Mouse (Mus musculus): ENCODE measurements around the gene Trim39.
"Not testable (repeated sequence)": the region's sequence is repeated elsewhere in the genome, so short reads cannot be mapped to it uniquely, and the experiment has no call there.

The Trim39 gene

DNA sequence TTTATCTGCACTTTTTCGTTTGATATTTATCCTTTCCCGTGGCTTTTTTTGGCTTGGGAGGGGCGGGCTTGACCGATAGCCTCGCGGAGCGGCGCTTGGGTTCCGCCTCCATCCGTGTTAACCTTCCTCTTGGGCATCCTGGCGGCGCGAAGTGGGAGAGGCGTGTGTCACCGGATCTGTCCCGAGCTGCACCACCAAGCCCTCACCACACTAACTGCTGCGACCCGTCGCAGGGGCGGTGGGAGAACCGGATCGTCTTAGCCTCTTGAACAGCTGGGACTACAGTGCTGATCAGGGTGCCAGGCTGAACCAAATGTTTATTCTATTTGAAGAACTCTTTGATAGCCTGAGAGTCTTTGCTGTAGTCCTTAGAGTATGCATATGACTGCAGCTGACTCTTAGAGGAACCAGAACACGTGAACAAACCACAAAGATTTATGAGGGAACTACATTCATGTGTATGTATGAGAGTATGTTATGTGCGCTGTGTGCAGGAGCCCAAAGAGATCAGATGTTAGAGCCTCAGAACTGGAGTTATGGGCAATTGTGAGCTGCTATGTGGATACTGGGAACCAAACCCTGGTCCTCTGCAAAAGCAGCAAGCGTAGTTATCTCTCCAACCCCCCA is 19.7 kb downstream of the Trim39 start:
- in situ Hi-C loops (cut with MboI; ENCODE audit: low sequenced_read_pairs): no loop called here

DNA sequence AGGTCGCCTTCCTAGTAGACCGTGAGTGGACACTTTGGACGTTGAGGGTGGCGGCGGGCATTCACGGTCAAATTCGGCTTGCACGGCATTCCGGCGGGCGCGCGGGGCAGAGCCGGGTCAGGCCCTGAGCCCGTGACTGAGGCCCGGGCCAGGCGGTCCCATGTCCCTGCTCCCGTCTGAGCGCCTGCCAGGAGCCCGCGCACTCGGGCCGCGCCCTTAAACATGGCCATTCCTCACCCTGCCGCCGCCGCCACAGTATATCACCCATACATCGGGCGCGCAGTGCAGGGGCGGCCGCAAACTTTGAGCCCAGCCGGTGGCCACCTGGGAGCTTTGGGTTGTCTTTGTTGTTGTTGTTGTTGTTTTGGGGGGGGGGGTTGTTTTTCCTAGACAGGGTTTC is 23.2 kb downstream of the Trim39 start:
- in situ Hi-C loops (cut with MboI; ENCODE audit: low sequenced_read_pairs): no loop called here

DNA sequence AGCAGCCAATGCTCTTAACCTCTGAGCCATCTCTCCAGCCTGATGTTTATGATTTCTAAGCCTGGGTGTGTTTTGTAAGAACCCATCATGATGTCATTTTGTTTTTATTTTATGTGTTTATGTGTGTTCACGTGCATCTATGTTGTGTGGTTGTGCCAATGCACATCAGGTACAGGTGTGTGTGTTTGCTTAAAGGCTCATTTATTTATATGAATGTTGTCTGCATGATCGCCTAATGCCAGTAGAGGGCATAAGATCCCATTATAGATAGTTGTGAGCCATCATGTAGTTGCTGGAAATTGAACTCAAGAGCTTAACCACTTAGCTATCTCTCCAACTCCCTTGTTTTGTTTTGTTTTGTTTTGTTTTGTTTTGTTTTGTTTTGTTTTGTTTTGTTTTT is 26.3 kb downstream of the Trim39 start:
- in situ Hi-C loops (cut with MboI; ENCODE audit: low sequenced_read_pairs): no loop called here

DNA sequence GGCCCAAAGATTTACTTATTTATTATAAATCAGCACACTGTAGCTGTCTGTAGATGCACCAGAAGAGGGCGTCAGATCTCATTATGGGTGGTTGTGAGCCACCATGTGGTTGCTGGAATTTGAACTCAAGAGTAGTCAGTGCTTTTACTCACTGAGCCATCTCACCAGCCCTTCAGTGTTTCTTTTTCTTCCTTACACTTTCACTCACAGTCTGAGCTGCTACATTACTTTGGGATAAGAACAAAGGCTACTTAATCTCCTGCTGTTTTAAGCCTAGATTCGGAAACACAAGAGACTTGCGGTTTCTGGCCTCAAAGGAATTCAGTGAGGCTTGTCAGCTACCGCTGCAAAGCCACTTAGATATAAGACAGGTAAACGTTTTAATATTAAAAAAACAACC is 28.0 kb downstream of the Trim39 start:
- in situ Hi-C loops (cut with MboI; ENCODE audit: low sequenced_read_pairs): no loop called here

DNA sequence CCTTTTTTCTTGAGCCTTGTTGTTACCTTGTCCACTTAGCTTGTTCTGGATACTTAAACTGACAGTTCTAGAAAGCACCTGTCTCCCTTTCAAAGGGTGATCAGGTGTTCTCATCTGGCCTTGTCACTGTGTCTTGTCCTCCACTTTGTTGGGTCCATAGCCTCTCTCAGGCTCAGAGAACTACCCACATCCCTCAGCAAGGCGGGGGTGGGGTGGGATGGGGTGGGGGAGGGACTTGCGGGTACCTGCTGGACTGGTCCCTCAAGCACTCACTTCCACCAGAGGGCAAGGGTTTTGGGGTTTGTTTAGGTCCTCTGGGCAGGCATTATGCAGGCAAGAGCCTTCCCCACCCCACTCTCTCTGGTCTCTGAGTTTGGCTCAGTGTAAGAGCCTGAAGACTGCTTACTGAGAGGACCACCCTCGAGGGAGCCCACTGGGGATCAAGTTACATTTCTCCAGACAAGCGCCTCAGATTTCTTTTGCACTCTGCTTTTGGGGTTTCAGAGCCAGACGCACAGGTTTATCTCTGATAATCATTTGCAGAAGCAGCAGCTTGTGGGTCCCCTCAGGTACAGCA is 31.3 kb downstream of the Trim39 start:
- in situ Hi-C loops (cut with MboI; ENCODE audit: low sequenced_read_pairs): no loop called here

DNA sequence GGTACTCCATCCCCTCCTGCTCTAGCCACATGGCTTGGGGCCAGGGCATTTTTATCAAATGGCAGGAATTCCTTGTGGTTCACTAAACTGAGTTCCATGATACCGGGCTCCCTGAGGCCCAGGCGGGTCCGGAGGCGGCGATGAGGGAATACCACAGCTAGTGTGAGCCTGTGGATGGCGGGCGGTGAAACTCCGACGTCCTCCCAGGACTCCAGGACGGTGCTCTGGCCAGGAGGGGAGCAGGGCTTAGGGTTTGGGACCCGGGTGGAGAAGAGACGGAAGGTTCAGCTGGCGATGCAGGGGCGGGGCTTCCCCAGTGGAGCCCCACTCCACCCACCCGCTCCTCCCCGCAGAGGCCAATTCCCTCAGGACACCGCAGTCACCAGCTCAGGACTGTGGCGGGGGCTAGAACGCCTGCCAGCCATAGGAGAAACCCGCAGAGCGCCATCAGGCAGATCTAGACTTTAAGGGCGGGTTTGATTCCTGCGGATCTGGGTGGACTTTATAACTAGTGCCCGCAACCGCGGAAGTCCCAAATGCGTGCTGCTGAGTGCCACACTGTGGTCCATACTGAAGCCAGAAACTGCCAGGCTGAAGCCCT is 34.6 kb downstream of the Trim39 start:
- in situ Hi-C loops (cut with MboI; ENCODE audit: low sequenced_read_pairs): no loop called here

DNA sequence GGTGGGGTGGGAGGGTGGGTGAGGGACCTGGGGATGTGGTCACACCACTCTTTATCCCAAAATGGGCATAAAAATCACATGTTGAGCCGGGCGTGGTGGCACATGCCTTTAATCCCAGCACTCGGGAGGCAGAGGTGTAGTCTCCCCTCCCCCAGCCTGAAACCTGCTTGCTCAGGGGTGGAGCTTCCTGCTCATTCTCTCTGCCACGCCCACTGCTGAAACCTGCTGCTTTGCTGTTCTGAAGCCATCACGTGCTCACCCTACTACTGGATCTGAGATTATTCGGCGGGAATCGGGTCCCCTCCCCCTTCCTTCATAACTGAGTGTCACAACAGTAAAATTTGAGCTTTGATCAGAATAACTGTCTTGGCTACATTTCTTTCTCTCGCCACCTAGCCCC is 36.7 kb downstream of the Trim39 start:
- in situ Hi-C loops (cut with MboI; ENCODE audit: low sequenced_read_pairs): not testable (repeated sequence)

DNA sequence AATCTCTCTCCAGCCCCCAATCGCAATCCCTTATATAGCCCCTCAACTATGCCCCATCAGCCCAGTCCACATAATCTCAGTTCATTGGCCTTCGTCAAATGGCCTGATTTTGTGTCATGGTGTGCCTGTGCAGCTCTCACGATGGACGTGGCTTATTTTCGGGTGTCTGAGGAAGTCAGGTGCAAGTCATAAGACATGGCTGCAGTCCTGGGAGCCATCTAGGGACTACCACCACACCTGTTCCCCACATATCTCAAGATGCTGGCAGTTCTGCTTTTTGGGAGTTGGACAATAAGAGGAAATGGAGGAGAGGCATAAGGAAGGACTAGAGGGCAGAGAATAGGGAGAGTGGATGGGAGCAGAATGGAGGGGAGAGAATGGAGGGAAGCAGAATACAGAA is 38.5 kb downstream of the Trim39 start:
- in situ Hi-C loops (cut with MboI; ENCODE audit: low sequenced_read_pairs): no loop called here

DNA sequence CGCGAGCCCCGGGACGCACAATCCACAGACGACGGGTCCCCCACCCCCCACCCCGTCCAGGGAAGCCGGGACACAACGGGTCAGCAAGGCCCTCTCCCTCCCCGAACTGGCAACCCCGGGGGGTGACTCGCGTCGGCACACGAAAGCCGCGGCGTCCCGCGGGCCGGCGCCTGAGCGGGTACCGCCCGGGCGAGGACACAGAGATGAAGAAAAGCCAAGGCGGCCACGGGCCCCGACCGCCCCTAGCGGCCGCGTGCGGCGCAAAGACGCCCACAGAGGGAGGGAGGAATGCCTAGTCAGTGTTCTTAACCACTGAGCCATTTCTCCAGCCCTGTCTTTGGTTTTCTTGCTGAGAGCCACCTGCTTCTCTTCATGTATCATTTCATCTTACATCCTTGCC is 40.7 kb downstream of the Trim39 start:
- in situ Hi-C loops (cut with MboI; ENCODE audit: low sequenced_read_pairs): no loop called here

DNA sequence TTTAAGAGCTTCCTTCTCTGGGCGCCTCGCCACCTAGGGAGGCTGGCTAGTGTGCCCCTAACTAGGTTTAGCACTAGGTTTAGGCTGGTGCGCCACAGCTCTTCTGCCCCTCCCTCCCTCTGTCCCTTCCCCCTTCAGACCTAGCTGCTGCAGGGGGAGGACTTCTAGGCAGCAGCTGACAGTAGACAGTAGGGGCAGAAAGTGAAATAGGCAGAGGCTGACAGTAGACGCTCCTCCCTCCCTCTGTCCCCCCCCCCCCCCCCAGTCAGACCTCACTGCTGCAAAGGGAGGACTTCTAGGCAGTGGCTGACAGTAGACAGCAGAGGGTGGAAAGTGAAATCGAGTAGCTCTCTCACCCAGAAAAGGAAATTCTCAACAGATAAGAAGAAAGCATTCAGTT is 43.0 kb downstream of the Trim39 start:
- in situ Hi-C loops (cut with MboI; ENCODE audit: low sequenced_read_pairs): no loop called here

DNA sequence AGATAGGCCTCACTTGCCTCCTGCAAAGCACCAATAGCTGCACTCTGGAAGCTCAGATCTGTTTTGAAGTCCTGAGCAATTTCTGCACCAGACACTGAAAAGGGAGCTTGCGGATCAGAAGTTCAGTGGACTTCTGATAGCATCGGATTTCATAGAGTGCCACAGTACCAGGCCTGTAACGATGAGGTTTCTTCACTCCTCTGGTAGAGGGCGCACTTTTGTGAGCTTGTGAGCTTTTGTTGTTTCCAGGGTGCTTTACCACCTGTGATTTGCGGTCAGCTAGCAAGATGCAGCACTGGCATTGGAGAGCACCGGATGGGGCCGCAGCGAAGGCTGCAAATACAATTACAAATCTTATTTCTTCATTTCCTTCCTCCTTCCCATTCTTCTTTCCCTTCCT is 45.1 kb downstream of the Trim39 start:
- in situ Hi-C loops (cut with MboI; ENCODE audit: low sequenced_read_pairs): no loop called here

DNA sequence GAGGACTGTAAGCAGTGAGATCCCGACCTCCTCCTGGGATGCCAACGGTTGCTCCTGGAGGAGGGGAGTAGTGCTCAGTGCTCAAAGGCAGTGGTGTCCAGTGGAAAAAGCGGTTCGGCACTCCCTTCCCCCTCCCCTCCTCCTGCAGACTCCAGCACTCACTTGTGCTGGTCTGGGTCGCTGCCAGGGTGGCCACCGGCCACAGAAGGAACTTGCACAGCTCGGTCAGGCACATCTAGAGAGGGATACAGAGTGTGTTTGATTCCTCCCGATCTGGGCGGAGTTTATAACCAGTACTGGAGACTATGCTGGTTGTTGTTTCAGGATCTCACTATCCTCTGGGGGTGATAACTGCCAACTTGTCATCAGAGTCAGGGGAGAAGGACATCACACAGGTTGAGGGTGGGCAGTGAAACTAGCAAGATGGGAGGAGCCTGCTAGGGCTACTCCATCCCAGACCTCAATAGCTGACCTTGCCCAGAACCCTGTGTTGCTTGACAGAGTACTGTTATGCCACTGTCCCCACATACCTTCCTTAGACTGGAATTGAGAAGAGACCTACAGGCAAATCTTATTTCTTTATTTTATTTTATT is 46.7 kb downstream of the Trim39 start:
- in situ Hi-C loops (cut with MboI; ENCODE audit: low sequenced_read_pairs): no loop called here

DNA sequence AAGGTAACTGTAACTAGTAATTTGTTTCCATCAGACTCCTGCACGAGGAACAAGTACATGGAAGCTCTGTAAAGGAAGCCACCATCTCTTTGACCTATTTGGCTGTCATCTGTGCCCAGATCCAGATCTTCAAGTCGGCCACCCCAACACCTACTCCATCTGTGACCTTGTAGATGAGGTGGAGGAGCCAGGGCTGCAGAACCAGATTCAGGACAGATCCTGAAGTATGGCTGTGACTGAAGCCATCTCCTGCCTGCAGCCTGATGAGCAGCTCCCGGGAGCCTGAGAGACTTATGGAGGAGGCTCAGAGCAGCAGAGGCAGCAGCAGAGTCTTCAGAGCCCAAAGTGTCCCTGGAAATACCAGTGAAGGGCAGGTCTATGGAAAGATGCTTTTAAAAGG is 47.6 kb downstream of the Trim39 start:
- in situ Hi-C loops (cut with MboI; ENCODE audit: low sequenced_read_pairs): no loop called here

DNA sequence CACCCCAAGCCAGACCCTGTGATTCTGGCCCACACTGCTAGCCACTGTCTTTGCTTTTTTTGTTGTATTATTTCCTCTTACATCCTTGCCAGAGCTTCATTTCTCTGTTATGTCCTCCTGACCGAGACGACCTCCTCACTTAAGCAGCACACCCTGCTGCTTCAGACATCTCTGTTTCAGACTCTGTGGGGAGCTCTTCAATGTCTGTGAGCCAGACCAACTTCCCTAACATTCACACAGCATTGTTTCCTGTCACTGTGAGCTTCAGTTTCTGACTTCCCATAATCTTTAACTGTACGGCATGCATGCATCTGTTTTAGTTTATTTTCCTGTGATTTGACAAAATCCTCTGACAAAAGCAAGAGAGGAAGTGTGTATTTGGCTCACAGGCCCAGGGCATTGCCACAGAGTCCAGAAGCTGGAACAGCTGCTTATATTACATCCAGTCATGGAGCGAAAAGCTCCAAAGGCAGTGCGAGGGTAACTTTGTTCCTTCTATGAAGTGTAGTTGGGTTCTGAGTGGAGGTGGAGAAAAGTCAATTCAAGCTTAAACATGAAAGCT is 53.4 kb downstream of the Trim39 start:
- in situ Hi-C loops (cut with MboI; ENCODE audit: low sequenced_read_pairs): no loop called here

DNA sequence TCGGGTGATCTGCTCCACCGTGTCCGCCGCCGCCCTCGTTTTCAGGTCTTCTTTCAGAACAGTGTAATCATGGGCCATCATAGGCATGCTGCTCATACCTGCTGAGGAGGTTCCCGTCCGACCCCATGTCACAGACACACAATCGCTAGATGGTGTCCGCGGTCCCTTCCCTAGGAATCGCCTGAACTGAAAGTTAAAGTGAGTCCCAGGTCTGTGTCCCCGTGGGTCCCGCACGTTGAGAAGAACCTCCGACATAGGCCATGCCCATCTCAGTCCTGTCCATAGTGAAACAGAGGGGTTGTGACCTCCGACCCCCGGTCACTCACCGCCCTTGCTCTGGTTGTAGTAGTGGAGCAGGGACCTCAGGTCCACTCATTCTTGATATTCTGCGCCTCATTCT is 56.5 kb downstream of the Trim39 start:
- in situ Hi-C loops (cut with MboI; ENCODE audit: low sequenced_read_pairs): no loop called here

All from CH12F3 (cell line).